Mouse (Mus musculus) MEL (cell line): Measurements from ENCODE around the gene Ppp1r35. TPM values are rescaled to one million over a fixed set of nuclear protein-coding genes. Genes with fewer than 3 reads are reported as not detected.
A peak's percentile ranks its signal among the peaks of the same experiment; 100 is the strongest.

Experiments
- DNase-seq: peaks from one replicate; pipeline ENCODE4 v3.0.0; 2011; ENCODE audit warnings: low read depth, low spot score
- H3K27ac ChIP-seq: 2 replicates; pipeline ENCODE4 v1.5.1; 2012; ENCODE audit warnings: low read depth, mild to moderate bottlenecking, control low read depth, low read length, moderate library complexity; ENCODE audit not compliant: control insufficient read depth
- H3K27me3 ChIP-seq, 2 experiments: fragments of 150-350 bp in 1 of 2; sonication (generic) in 1 of 2; 2 replicates each; pipeline ENCODE4 v1.6.1; 2012; ENCODE audit warnings: low read length in 2 of 2, mild to moderate bottlenecking in 2 of 2, improper control_type of control experiment in 1 of 2, moderate library complexity in 1 of 2; ENCODE audit not compliant: insufficient read depth in 2 of 2, control insufficient read depth in 1 of 2
- H3K36me3 ChIP-seq, 2 experiments: 2 replicates each; pipeline ENCODE4 v1.6.1; 2012 to 2014; ENCODE audit warnings: low read length in 2 of 2, improper control_type of control experiment in 1 of 2, inconsistent platforms in 1 of 2, mild to moderate bottlenecking in 1 of 2; ENCODE audit not compliant: insufficient read depth in 2 of 2, control insufficient read depth in 1 of 2
- H3K4me1 ChIP-seq, 2 experiments: fragments of 150-350 bp in 1 of 2; sonication (generic) in 1 of 2; 2 replicates each; pipeline ENCODE4 v1.6.1; 2012; ENCODE audit warnings: low read length in 2 of 2, improper control_type of control experiment in 1 of 2, mild to moderate bottlenecking in 1 of 2; ENCODE audit not compliant: insufficient read depth in 2 of 2, control insufficient read depth in 1 of 2
- H3K4me3 ChIP-seq, 2 experiments: fragments of 150-350 bp in 1 of 2; sonication (generic) in 1 of 2; 2 replicates each; pipeline ENCODE4 v1.5.1; 2012; ENCODE audit warnings: low read depth in 2 of 2, low read length in 2 of 2, mild to moderate bottlenecking in 2 of 2, moderate library complexity in 2 of 2, control low read depth in 1 of 2, improper control_type of control experiment in 1 of 2; ENCODE audit not compliant: control insufficient read depth in 1 of 2, insufficient read depth in 1 of 2
- H3K79me2 ChIP-seq: 2 replicates; pipeline ENCODE4 v1.6.1; 2012; ENCODE audit warnings: mild to moderate bottlenecking, low read length, moderate library complexity; ENCODE audit not compliant: control insufficient read depth, poor library complexity, insufficient read depth
- H3K9ac ChIP-seq: 2 replicates; pipeline ENCODE4 v1.6.1; 2012; ENCODE audit warnings: low read depth, mild to moderate bottlenecking, control low read depth, low read length, moderate library complexity; ENCODE audit not compliant: control insufficient read depth, poor library complexity, severe bottlenecking
- H3K9me3 ChIP-seq: fragments of 150-350 bp; sonication (generic); replicated peaks from 2 replicates; pipeline ENCODE4 v1.6.1; 2012; ENCODE audit warnings: mild to moderate bottlenecking, low read length, improper control_type of control experiment, moderate library complexity; ENCODE audit not compliant: insufficient read depth
- CTCF ChIP-seq, 3 experiments: IDR thresholded peaks in 2 of 3; conservative IDR thresholded peaks in 1 of 3; 2 replicates each; pipeline ENCODE4 v1.5.1; 2011 to 2012; ENCODE audit warnings: low read length in 3 of 3, low read depth in 2 of 3, mild to moderate bottlenecking in 2 of 3, improper control_type of control experiment in 1 of 3, inconsistent platforms in 1 of 3, mixed read lengths in 1 of 3, moderate library complexity in 1 of 3; ENCODE audit not compliant: control insufficient read depth in 1 of 3, insufficient read depth in 1 of 3, poor library complexity in 1 of 3, severe bottlenecking in 1 of 3
- E2F4 ChIP-seq: IDR thresholded peaks from 2 replicates; pipeline ENCODE4 v1.6.1; 2011; ENCODE audit warnings: low read depth, low read length, improper control_type of control experiment, borderline replicate concordance
- EP300 ChIP-seq, 2 experiments: IDR thresholded peaks; 2 replicates each; pipeline ENCODE4 v1.6.1; 2011; ENCODE audit warnings: improper control_type of control experiment in 2 of 2, low read length in 2 of 2, low read depth in 1 of 2, mild to moderate bottlenecking in 1 of 2
- ETS1 ChIP-seq: IDR thresholded peaks from 2 replicates; pipeline ENCODE4 v1.6.1; 2012; ENCODE audit warnings: low read depth, mild to moderate bottlenecking, inconsistent platforms, low read length, improper control_type of control experiment, moderate library complexity
- GABPA ChIP-seq: IDR thresholded peaks from 2 replicates; pipeline ENCODE4 v1.6.1; 2012; ENCODE audit warnings: low read depth, mild to moderate bottlenecking, inconsistent platforms, low read length, improper control_type of control experiment, moderate library complexity
- GATA1 ChIP-seq: IDR thresholded peaks from 2 replicates; pipeline ENCODE4 v1.6.1; 2011; ENCODE audit warnings: low read depth, low read length, improper control_type of control experiment
- HCFC1 ChIP-seq: IDR thresholded peaks from 2 replicates; pipeline ENCODE4 v1.6.1; 2012; ENCODE audit warnings: low read depth, mild to moderate bottlenecking, inconsistent platforms, low read length, improper control_type of control experiment, moderate library complexity
- JUND ChIP-seq: IDR thresholded peaks from 2 replicates; pipeline ENCODE4 v1.6.1; 2011; ENCODE audit warnings: low read depth, mild to moderate bottlenecking, improper control_type of control experiment, low read length
- KAT2A ChIP-seq: conservative IDR thresholded peaks from 2 replicates; pipeline ENCODE4 v1.6.1; 2012; ENCODE audit warnings: low read depth, low read length, improper control_type of control experiment, inconsistent platforms
- MAFK ChIP-seq: IDR thresholded peaks from 2 replicates; pipeline ENCODE4 v1.6.1; 2011; ENCODE audit warnings: low read depth, mild to moderate bottlenecking, low read length, improper control_type of control experiment, borderline replicate concordance
- MAZ ChIP-seq: IDR thresholded peaks from 2 replicates; pipeline ENCODE4 v1.6.1; 2012; ENCODE audit warnings: low read depth, mild to moderate bottlenecking, inconsistent platforms, low read length, improper control_type of control experiment
- MEF2A ChIP-seq: IDR thresholded peaks from 2 replicates; pipeline ENCODE4 v1.6.1; 2014; ENCODE audit warnings: low read depth, mild to moderate bottlenecking, inconsistent platforms, low read length, improper control_type of control experiment; ENCODE audit not compliant: poor library complexity, insufficient replicate concordance, severe bottlenecking; ENCODE audit errors: extremely low read depth
- MXI1 ChIP-seq: IDR thresholded peaks from 2 replicates; pipeline ENCODE4 v1.6.1; 2011; ENCODE audit warnings: mild to moderate bottlenecking, low read depth, low read length, improper control_type of control experiment
- MYB ChIP-seq: IDR thresholded peaks from 2 replicates; pipeline ENCODE4 v1.6.1; 2011; ENCODE audit warnings: mild to moderate bottlenecking, low read depth, low read length, improper control_type of control experiment
- NELFE ChIP-seq: IDR thresholded peaks from 2 replicates; pipeline ENCODE4 v1.6.1; 2011; ENCODE audit warnings: low read depth, low read length, improper control_type of control experiment
- NRF1 ChIP-seq: IDR thresholded peaks from 2 replicates; pipeline ENCODE4 v1.6.1; 2014; ENCODE audit warnings: low read depth, mild to moderate bottlenecking, inconsistent platforms, low read length, improper control_type of control experiment, moderate library complexity; ENCODE audit not compliant: poor library complexity, insufficient read depth, severe bottlenecking
- POLR2A ChIP-seq, 2 experiments: IDR thresholded peaks; 2 replicates each; pipeline ENCODE4 v1.6.1; 2011 to 2012; ENCODE audit warnings: low read length in 2 of 2, mild to moderate bottlenecking in 2 of 2, control low read depth in 1 of 2, improper control_type of control experiment in 1 of 2, low read depth in 1 of 2, moderate library complexity in 1 of 2; ENCODE audit not compliant: control insufficient read depth in 1 of 2, insufficient read depth in 1 of 2, poor library complexity in 1 of 2
- POLR2AphosphoS5 ChIP-seq: IDR thresholded peaks from 2 replicates; pipeline ENCODE4 v1.6.1; 2012; ENCODE audit warnings: low read depth, borderline replicate concordance, mild to moderate bottlenecking, inconsistent platforms, low read length, moderate library complexity, mixed read lengths
- RAD21 ChIP-seq: IDR thresholded peaks from 2 replicates; pipeline ENCODE4 v1.6.1; 2011; ENCODE audit warnings: mild to moderate bottlenecking, low read depth, low read length, improper control_type of control experiment
- RCOR1 ChIP-seq: IDR thresholded peaks from 2 replicates; pipeline ENCODE4 v1.6.1; 2012; ENCODE audit warnings: low read depth, mild to moderate bottlenecking, inconsistent platforms, low read length, improper control_type of control experiment
- SIN3A ChIP-seq: IDR thresholded peaks from 2 replicates; pipeline ENCODE4 v1.6.1; 2012; ENCODE audit warnings: low read length, improper control_type of control experiment, inconsistent platforms
- SMC3 ChIP-seq: IDR thresholded peaks from 2 replicates; pipeline ENCODE4 v1.6.1; 2011; ENCODE audit warnings: low read depth, low read length, improper control_type of control experiment
- TAL1 ChIP-seq: IDR thresholded peaks from 2 replicates; pipeline ENCODE4 v1.6.1; 2012; ENCODE audit warnings: mild to moderate bottlenecking, inconsistent platforms, low read length, moderate library complexity, mixed read lengths
- TBP ChIP-seq: IDR thresholded peaks from 2 replicates; pipeline ENCODE4 v1.8.0; 2011; ENCODE audit warnings: low read depth, low read length, improper control_type of control experiment
- TCF12 ChIP-seq: IDR thresholded peaks from 2 replicates; pipeline ENCODE4 v1.6.1; 2014; ENCODE audit warnings: low read depth, mild to moderate bottlenecking, inconsistent platforms, low read length, improper control_type of control experiment, moderate library complexity
- USF2 ChIP-seq, 2 experiments: IDR thresholded peaks; 2 replicates each; pipeline ENCODE4 v1.6.1; 2011 to 2012; ENCODE audit warnings: improper control_type of control experiment in 2 of 2, low read length in 2 of 2, borderline replicate concordance in 1 of 2, inconsistent platforms in 1 of 2, low read depth in 1 of 2, mild to moderate bottlenecking in 1 of 2; ENCODE audit not compliant: insufficient read depth in 1 of 2
- ZC3H11A ChIP-seq: IDR thresholded peaks from 2 replicates; pipeline ENCODE4 v1.6.1; 2012; ENCODE audit warnings: low read depth, mild to moderate bottlenecking, inconsistent platforms, low read length, improper control_type of control experiment
- ZKSCAN1 ChIP-seq: IDR thresholded peaks from 2 replicates; pipeline ENCODE4 v1.6.1; 2012; ENCODE audit warnings: low read depth, mild to moderate bottlenecking, inconsistent platforms, low read length, improper control_type of control experiment, moderate library complexity
- ZMIZ1 ChIP-seq: IDR thresholded peaks from 2 replicates; pipeline ENCODE4 v1.6.1; 2012; ENCODE audit warnings: low read depth, mild to moderate bottlenecking, inconsistent platforms, low read length, improper control_type of control experiment, moderate library complexity
- ZNF384 ChIP-seq: IDR thresholded peaks from 2 replicates; pipeline ENCODE4 v1.6.1; 2012; ENCODE audit warnings: low read depth, mild to moderate bottlenecking, inconsistent platforms, low read length, improper control_type of control experiment
- polyA plus RNA-seq, 2 experiments: library from polyadenylated mRNA; stranded (reverse) in 1 of 2; unstranded in 1 of 2; fragments of >175 nt in 1 of 2; fragments of >200 nt in 1 of 2; gene quantifications; 2 replicates each; pipeline versions ENCODE4 v1.2.1 to v1.2.4; 2012; ENCODE audit warnings: low replicate concordance in 2 of 2, low read depth in 1 of 2; ENCODE audit not compliant: insufficient read length in 2 of 2, insufficient read depth in 1 of 2, missing spikeins in 1 of 2
- total RNA-seq: library from RNA; depleted of rRNA; stranded (reverse); fragments of 300-350 nt; gene quantifications from 2 replicates; pipeline ENCODE4 v1.2.3, GENCODE M21; 2012

The Ppp1r35 gene
- total and polyA plus RNA-seq, 3 experiments: 35.0 to 46.2 TPM; not detected in 1

- H3K9me3 ChIP-seq: no peaks in the 10 kb centered on the region
- no peak for DNase-seq
- TF ChIP-seq CTCF (IDR thresholded peaks at IDR 0.05 in 2 of 3, conservative IDR thresholded peaks at IDR 0.05 in 1 of 3; ENCODE audit: control insufficient read depth in 1 of 3, insufficient read depth in 1 of 3, low read depth in 2 of 3, low read length in 3 of 3, poor library complexity in 1 of 3, severe bottlenecking in 1 of 3) (no peak), ZNF384 (no peak), RCOR1 (no peak), JUND (no peak), NELFE (no peak), POLR2AphosphoS5 (no peak), RAD21 (no peak), TBP (no peak), TAL1 (no peak), MAFK (no peak), MYB (no peak), E2F4 (no peak)
- H3K9ac ChIP-seq: no peak overlapping the region
- no peaks in the 10 kb centered on the region for H3K27me3 ChIP-seq
- H3K27ac ChIP-seq: no peak overlapping the region
- H3K36me3 ChIP-seq: peaks cover 0 to 4% of the 10 kb centered on the region in 2 experiments; a peak in 2 of 4 replicates
- peaks cover 5 to 14% of the 10 kb centered on the region in 2 experiments for H3K4me1 ChIP-seq
- no peaks in the 10 kb centered on the region for H3K79me2 ChIP-seq
- H3K4me3 ChIP-seq: no peak overlapping the region
Measured at GRCm38 (mm10) chr5:137768475-137768874, 10.2 kb upstream of the Ppp1r35 start.

- H3K9ac ChIP-seq: no peak overlapping the region
- peak; percentile 82 for DNase-seq
- TF ChIP-seq SMC3 (peak; percentile 30; the same call in 1 of the 2 replicates), CTCF (IDR thresholded peaks at IDR 0.05 in 2 of 3, conservative IDR thresholded peaks at IDR 0.05 in 1 of 3; ENCODE audit: control insufficient read depth in 1 of 3, insufficient read depth in 1 of 3, low read depth in 2 of 3, low read length in 3 of 3, poor library complexity in 1 of 3, severe bottlenecking in 1 of 3) (peak; percentile 51 to 97 (median 79)), TAL1 (no peak), ZKSCAN1 (no peak), KAT2A (no peak), TCF12 (no peak), POLR2A (IDR thresholded peaks at IDR 0.05; ENCODE audit: control insufficient read depth in 1 of 2, insufficient read depth in 1 of 2, low read depth in 1 of 2, low read length in 2 of 2, poor library complexity in 1 of 2) (no peak), EP300 (IDR thresholded peaks at IDR 0.05; ENCODE audit: low read depth in 1 of 2, low read length in 2 of 2) (no peak), TBP (no peak), JUND (no peak), ETS1 (no peak), ZC3H11A (no peak), NRF1 (no peak), POLR2AphosphoS5 (no peak), RAD21 (peak; percentile 43), NELFE (no peak), SIN3A (no peak), MEF2A (no peak), USF2 (IDR thresholded peaks at IDR 0.05; ENCODE audit: borderline replicate concordance in 1 of 2, insufficient read depth in 1 of 2, low read depth in 1 of 2, low read length in 2 of 2) (no peak), GATA1 (no peak), MXI1 (no peak), GABPA (no peak), MAZ (no peak), HCFC1 (no peak), ZMIZ1 (no peak)
- TF ChIP-seq, all 39 proteins: peak for 3
- Histone ChIP-seq H3K9me3 (no peaks in the 10 kb centered on the region), H3K79me2 (no peaks in the 10 kb centered on the region), H3K4me1 (peaks cover 8 to 16% of the 10 kb centered on the region in 2 experiments), H3K27ac (no peak overlapping the region), H3K36me3 (peaks cover 0 to 5% of the 10 kb centered on the region in 2 experiments; a peak in 2 of 4 replicates), H3K4me3 (no peak overlapping the region), H3K27me3 (no peaks in the 10 kb centered on the region)
Measured at GRCm38 (mm10) chr5:137770709-137771108, 7.9 kb upstream of the Ppp1r35 start.
